Mouse (Mus musculus) urinary bladder, postnatal 10 days (tissue): ENCODE data around the gene Iscu.
"Not testable (repeated sequence)": the region's sequence is repeated elsewhere in the genome, so short reads cannot be mapped to it uniquely, and the experiment has no call there.

Source experiments
- DNase-seq: peaks from one replicate; pipeline ENCODE4 v3.0.0; 2022; ENCODE audit warnings: low spot score

Iscu gene

DNA sequence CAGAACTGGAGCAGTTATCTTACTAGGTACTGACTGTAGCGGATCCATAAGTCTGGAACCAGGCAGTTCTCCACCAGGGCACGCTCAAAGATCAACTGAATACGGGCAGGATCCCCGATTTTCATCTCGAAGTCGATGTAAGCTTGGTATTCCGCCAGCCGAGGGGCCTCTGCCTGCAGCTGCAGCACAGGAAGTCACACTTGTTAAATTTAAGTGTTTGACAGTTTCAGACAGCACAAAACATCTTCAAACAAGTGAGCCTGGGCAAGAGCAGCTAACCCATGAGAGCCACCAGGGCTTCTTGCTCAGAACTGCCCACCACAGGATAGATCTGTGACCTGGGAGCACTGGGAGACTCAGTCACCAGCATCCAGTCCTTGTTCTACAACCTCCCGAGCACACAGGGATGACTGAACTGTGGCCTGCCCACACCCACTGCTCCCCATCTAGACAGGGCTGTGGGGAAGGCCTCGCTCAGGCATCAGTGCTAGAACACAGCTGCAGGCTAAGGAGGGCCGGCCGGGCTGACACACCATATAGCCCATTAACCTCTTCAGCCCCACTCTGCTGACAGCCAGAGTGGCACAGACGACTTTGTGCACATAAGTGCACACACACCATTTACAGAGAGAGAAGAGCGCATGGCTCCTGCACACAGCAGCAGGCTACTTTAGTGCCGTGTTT, 17.1 kb upstream of the Iscu start:
- DNase-seq, result no peak

- DNase-seq, result no peak
Measured at GRCm38 (mm10) chr5:113761585-113761984, 11.0 kb upstream of the Iscu start.

GRCm38 (mm10) chr5:113764426-113764825, 8.1 kb upstream of the Iscu start:
- no peak for DNase-seq

- DNase-seq, result no peak
Measured at GRCm38 (mm10) chr5:113765641-113766526, 6.7 kb upstream of the Iscu start.

GRCm38 (mm10) chr5:113768806-113769205, 3.7 kb upstream of the Iscu start:
- no peak for DNase-seq

DNA sequence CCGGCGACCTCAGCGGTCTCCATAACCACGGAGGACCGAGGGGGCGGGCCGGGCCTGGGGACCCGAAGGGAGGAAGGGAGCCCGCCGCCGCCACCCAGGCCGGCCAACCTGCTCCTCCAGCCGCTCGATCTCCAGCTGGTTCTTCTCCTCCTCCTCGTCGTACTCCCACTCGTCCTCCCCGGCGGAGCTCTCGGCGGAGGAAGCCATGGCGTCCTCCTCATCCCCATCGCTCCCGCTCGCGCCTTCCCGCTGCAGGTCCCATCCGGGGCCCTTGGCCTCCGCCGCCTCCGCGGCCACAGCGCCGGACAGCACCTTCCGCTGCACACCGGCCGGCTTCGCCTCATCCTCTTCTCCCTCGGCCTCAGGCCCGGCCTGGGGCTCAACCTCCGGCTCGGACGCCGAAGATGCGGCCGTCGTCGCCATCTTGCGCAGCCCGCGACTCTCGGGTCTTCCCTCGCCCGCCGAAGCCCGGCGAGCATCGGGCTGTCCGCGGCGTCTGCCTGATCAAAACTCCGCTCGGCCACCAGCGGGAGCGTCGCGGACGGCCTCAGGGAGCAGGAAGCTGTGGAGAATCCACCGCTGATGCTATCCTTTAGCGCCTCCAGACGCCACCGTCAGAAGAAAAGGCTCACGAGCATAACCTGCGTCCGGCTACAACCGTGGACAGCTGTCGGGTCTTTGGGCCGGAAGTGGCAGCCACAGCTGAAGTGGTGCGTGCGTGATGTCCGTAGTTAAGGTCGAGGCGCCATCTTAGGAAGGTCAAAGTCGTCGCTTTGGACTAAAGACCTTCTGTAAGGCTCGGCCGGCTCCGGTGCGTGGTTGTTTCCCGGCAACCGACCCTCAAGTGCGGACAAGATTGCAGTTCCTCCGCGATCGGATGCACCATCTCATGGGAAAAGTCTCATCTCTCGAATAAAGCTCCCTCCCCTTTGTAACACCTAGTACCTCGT, 1.1 kb upstream of the Iscu start:
- no peak for DNase-seq

- no peak for DNase-seq
Measured at GRCm38 (mm10) chr5:113772905-113773519, 464 bp downstream of the Iscu start.

DNA sequence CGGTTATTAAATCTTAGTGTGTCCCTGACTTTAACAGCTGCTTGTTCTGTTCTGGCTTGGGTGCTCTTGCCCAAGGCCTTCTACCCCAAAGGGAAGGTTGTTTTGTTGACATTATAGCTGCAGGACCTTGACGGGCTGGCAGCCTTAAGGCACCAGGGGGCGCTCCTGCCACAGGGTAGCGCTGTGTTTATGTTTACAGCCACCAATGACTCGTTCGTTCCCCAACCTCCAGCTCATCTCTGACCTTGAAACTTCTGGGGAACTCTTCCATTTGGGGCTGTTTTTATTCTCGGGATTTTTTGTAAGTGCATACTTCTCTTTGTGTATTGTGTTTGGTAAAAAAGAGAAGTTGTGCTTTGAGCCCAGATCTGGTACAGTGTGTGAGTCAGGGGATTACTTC, 1.1 kb downstream of the Iscu start:
- DNase-seq, result peak; percentile 76

- no peak for DNase-seq
Measured at GRCm38 (mm10) chr5:113775585-113775984, 3.0 kb downstream of the Iscu start.

- no peak for DNase-seq
Measured at GRCm38 (mm10) chr5:113776128-113776895, 3.8 kb downstream of the Iscu start.

GRCm38 (mm10) chr5:113776896-113777226, 4.3 kb downstream of the Iscu start:
- DNase-seq, result no peak

DNA sequence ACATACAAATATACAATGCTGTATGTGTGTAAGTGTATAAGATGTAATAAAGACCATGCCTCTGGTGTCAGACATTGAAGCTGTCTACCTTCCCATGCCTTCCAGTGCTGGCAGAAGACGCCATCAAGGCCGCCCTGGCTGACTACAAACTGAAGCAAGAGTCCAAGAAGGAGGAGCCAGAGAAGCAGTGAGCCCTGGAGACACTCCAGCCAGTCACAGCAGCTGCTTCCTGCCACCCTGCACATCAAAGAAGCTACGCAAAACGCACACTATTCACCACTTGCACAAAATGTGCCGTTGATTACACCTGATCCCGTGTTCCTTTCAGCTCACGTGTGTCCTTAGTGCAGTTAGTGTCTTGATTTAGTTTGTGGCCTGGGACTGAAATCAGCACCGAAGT, 5.2 kb downstream of the Iscu start:
- not testable (repeated sequence) for DNase-seq

GRCm38 (mm10) chr5:113779569-113779968, 7.0 kb downstream of the Iscu start:
- DNase-seq, result no peak

GRCm38 (mm10) chr5:113780082-113780752, 7.7 kb downstream of the Iscu start:
- DNase-seq, result no peak

DNA sequence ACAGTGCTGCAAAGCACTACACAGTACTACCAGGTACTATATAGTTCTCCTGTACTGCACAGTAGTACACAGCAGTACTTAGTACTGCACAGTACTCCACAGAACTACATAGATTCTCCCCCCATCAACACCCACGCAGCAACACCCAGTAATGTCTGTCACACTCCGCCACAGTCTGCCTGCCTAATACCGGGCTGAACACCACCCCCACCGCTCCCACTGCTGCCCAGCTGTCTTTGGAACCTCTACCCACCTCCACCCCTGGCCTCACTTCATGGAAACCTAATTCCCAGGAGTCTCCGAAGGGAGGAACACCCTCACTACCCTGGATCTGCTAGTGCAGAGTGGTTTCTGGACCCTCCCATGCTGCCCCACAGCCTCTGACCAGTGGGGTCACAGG, 8.2 kb downstream of the Iscu start:
- no peak for DNase-seq

DNA sequence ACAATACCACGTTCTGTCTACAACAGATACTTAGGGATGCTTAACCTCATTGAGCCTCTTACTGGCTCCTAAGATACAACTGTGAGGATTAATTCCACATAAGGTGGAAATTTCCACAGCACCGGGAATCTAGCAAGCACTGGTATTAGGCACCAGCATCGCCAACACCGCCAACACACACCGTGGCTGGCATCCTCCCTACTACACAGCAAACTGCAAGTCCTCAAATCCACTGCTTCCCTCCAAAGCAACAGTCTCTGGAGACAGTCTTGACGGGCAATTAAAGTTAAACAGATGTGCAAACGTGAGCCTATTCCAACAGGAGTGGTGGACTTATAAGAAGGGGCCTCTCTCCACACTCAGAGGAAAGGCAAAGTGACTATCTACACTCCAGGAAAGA, 8.7 kb downstream of the Iscu start:
- DNase-seq, result no peak

DNA sequence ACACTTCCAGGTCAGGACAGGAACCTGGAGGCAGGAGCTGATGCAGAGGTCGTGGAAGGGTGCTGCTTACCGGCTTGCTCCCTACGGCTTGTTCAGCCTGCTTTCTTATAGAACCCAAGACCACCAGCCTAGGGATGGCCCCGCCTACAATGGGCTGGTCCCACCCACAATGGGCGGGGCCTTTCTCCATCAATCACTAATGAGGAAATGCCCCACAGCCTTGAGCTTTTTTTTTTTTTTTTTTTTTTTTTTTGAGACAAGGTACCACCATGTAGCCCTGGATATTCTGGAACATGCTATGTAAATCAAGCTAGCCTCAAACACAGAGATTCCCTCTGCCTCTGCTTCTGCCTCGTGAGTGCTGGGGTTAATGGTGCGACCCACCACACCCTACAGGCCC, 9.3 kb downstream of the Iscu start:
- DNase-seq, result no peak

GRCm38 (mm10) chr5:113782624-113783023, 10.1 kb downstream of the Iscu start:
- DNase-seq, result no peak

- no peak for DNase-seq
Measured at GRCm38 (mm10) chr5:113783581-113784001, 11.0 kb downstream of the Iscu start.

- DNase-seq, result not testable (repeated sequence)
Measured at GRCm38 (mm10) chr5:113784104-113784503, 11.6 kb downstream of the Iscu start.

GRCm38 (mm10) chr5:113786985-113787384, 14.4 kb downstream of the Iscu start:
- no peak for DNase-seq
